Mouse (Mus musculus): ENCODE results near the gene Kmt2c.
"Not testable (repeated sequence)": the region's sequence is repeated elsewhere in the genome, so short reads cannot be mapped to it uniquely, and the experiment has no call there.

Kmt2c gene

DNA sequence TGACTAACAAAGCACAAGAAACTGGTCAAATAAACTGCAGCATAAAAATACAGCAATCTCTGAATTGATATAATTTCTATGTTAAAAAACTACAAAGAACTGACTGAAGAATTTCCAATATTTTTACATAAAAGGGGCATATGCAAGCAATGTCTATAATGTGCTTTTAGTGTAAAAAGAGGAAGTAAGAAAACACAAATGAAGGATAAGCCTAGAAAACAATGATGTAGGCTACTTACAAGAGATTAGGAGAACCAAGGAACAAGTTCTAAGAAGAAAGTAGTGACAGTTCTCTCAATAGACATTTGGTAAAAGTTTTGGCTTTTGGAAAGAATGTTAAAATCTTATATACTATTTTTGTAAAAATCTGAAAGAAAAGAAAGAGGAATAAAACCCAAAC, 119.4 kb downstream of the Kmt2c start:
- DNase-seq (ENCODE audit: low read depth), result no peak

DNA sequence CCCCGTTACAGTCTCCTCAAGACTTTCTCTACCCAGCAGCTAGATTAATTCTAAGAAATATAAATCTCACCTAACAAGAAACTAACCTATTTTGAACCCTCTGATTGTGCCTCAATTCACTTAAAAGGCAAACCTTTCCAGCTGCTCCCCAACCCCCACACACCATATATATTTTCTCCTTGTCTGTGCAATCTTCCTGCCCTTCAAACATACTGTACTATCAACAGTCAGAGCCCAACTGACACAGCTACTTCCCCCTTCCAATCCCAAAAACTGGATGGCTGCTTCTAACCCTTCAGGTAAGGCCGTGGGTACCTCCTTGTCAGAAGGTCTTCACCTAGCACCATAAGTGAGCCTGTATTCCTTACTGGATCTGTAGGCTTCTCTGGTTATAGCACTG, 130.2 kb downstream of the Kmt2c start:
- no peak for DNase-seq (ENCODE audit: low read depth)

DNA sequence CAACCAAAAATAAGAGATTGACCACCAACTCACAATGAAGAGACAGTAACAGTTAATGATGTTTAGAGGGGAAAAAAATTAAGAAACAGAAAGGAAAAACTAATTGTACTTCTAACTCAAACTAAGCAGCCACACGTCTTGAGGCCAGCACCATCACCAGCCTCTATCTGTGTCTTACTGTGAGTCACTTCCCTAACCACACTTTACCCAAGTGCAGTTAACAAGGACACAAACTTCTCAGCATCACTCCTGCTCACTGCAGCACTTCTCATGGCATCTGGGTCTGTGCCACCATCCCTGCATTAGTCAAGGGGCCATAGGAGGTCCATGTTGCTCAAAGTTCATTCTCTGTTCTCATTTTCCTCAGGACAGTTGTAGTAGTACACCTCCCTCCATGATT, 131.5 kb downstream of the Kmt2c start:
- no peak for DNase-seq (ENCODE audit: low read depth)

DNA sequence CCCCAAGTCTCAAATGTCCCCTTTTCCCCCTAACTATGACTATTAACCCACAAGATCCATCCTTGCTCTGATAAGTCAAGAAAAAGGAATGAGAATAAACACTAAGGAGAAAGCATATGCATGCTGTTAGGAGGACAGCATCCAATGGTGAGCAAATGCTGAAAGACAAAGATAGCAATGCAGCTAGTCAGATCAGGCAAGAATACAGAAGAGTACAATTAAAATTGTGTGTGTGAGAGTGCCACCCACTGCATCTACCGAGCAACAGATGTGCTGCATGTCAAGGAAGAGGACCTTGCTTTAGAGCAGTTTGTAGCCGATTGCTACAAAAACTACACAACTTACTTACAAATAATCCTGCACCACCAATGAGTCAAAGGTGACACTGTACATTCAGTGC, 145.1 kb downstream of the Kmt2c start:
- no peak for DNase-seq (ENCODE audit: low read depth)

DNA sequence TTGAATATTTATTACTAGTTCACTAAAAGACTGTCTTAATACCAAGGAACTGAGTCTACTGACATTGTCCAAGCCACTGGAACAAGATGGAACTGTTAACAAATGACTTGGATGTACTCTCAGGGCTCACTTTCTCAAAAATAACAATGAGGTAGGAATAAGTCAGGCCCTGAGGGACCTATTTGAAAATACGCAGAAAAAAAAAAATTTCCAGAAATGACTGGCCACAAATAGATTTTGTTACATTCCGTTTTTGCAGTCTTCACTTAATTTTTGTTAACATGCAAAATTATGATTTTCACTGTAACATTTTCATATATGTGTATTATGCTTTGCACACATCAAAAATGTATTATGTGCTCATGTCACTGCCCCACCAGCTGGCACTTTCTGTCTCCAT, 167.3 kb downstream of the Kmt2c start:
- DNase-seq (ENCODE audit: low read depth), result no peak

DNA sequence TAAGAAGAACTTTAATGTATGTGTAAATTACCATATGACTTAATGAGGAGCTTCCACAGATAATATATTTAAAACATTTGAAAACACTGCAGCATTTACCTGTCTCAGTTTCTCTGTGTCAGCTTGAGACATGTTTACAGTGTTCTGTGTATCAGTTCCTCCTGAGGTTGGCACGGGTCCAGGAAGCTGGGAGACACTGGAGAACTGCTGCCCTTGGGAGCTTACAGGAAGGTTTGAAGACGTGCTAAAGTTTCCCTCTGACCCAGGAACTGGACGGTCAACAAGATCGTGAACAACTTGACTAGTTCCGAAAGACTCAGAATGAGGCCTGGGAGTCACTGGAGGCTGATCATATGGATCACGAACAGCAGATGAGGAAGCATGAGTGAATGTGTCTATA, 184.7 kb downstream of the Kmt2c start:
- no peak for DNase-seq (ENCODE audit: low read depth)

DNA sequence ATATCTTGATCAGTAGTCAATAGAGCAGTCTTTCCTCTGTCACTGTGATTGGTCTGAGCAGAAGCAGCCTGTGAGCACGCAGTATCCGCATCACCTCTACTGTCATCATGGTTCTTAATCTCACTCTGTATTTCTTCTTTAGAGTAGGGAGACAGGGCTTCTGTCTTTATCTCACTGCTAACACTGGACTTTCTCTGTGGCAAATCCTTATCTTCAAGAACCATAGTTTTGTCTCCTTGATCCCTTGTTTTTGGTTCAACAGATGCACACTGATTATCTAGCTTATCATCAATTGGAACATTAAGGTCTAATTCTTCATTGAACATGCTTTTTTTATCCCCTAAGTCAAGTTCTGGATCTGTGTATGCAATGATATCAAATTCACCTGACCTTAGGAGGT, 188.4 kb downstream of the Kmt2c start:
- no peak for DNase-seq (ENCODE audit: low read depth)

- DNase-seq (ENCODE audit: low read depth), result no peak
Observed at GRCm38 (mm10) chr5:25296830-25297229, 201.8 kb downstream of the Kmt2c start.

DNA sequence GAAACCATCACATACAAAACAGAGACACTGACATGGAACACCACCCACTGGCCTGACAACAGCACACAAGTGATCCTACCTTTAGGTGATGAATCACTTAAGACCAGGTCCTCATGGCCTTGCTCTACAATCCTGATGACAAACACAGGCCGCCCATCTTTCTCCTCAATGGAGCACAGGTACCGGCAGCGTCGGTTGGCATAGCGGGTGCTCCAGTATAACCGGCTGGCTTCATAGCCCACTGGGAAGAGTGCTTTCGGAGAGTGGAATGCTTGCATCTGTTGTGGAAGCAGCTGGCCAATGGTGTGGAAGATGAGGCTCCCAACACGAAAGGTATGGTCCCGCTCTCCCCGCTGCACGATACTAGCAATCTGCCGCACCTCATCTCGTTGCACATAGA, 214.6 kb downstream of the Kmt2c start:
- no peak for DNase-seq (ENCODE audit: low read depth)

DNA sequence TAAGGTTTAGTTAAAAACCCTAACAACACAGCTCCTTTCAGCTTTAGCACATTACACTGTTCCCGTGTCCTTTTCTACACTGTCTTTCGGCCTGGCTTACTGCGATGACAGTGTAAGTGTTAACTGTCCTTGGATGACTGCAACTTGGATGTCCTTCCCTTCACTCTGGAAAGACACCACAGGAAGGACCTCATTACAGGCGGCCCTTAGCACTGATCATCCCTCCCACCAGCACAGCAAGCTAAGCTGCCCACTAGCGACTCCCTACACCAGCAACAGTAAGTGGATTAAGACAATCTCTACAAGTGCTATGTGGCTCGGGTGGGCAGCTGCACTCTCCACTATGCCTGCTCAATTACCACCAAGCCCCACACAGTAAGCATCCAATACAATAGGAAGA, 222.2 kb downstream of the Kmt2c start:
- no peak for DNase-seq (ENCODE audit: low read depth)

DNA sequence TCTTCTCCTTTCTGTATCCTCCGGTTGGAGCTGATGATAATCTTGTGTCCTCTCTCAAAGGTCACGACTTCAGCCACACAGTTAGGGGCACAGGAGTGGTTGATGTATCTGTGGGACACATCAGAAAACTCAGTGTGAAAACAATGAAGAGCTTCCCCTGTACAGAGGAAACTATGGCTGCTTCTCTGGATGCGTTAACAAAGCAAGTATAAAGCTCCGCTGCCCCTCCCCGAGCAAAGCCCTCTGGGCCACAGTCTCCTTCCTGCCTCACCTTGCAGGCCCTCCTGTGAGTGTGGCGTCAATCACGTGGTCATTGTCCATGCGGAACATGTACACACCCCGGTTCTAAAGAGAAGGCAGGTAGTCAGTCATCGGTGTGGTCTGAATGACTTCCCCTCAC, 223.0 kb downstream of the Kmt2c start:
- DNase-seq (ENCODE audit: low read depth), result no peak

DNA sequence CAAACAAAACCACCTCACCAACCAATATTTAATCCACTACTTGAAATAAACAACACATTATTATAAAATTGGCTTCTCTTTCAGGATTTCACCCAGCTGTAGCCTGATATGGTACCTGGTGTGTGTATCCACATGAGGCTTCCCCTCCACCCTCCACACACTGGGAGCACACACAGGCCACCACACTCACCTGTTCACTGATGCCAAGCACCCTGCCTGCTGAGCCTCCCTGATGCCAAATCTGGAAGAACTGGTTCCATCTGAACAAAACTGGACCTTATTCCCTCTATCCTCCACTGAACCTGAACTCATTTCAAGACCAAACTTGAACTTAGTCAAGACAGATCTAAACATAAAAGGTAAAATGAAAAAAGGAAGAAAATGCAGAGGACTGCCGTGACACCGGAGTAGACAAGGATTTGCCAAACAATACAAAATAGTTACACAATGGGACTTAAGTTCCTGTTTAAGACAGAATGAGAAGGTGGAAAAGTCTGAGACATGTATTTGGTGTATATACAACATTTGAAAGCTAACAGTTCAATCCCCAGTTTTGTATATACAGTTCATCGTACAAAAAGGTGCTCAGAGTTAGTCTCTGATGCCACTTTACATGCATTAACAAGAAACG, 230.2 kb downstream of the Kmt2c start:
- DNase-seq (ENCODE audit: low read depth), result no peak

DNA sequence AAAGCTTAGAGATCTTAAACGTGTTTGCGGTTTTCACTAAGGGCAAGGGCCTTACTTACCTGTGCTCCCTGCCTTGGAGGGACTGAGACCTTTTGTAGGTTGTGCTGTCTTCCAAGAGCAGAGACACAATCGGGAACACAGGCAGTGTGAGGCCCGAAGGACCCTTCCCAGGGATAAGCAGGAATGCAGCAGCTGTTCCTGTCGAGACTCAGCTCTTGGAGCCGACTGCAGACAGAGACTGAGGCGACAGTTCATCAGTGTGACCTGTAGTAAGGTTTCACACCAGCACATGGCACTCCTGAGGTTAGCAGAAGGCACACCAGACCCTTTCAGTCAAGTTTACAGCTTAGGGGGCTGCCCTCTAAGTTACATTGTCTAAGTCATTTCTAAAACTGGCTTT, 236.3 kb downstream of the Kmt2c start:
- DNase-seq (ENCODE audit: low read depth), result no peak

DNA sequence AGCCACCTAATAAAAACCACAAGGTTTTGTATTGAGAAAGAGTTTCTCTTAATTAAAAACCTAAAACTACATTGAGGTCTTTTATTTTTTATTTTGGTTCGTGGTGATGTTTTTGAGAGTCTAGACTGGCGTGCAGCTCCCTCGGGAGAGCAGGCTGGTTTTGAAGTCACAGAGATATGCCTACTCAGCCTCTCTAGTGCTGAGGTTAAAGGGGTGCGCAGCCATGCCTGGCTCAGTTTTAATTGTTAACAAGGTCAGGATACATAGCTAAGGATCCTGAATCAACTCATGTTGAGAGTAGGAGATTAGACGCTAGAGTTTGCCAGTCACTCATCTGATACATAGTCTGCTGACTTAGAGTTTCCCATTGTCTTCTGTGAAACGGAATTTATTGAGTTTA, 237.1 kb downstream of the Kmt2c start:
- DNase-seq (ENCODE audit: low read depth), result no peak

GRCm38 (mm10) chr5:25256686-25257085, 241.9 kb downstream of the Kmt2c start:
- DNase-seq (ENCODE audit: low read depth), result no peak

DNA sequence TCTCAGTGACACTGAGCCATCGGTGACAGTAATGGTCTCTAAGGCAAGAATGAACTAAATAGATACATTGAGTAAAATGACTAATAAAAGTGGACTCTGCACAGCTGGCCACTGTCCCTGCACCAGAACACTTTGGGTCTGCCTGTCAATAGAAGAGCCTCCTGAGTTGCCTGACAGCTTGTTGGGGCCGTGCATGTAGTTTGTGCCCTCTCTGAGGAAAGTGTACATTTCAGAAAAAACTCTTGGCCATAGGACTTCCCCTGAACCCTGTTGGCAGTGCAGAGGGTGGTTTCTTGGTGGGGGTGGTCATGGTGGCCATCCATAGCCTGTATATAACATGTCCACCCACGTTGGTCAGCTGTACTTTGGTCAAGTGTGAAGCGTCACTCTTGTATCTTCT, 244.1 kb downstream of the Kmt2c start:
- no peak for DNase-seq (ENCODE audit: low read depth)

DNA sequence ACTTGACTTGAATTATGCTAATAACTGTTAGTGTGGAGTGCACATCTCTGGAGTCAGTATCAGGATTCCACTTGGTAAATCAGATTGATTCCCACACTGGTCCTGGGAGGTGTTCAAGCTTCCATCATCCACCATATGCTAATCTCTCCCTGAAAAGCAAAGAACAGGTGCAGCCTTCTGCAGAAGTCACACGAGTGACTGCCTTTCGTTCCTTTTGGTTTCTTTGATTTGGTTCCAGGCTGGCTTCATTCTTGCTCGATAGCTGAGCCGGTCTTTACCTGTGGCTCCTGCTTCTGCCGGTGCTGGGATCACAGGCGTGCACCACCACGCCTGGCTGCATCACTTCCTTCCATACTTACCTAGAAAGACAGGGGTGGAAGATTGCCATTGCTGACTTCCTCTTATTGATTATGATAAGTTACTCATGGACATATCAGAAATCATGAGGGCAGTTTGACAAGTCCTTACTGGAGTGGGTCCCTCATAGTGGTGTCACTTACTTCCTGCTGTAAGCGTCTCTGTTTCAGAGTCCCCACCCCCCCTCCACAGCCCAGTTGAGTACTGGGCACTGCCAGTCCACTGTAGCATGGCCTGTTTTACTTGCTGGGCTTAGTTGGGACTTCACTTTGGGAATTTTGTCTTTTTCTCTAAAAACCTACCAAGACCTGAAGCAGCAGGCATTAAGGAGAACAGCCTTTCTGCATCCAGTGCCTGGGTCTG, 245.6 kb downstream of the Kmt2c start:
- no peak for DNase-seq (ENCODE audit: low read depth)

DNA sequence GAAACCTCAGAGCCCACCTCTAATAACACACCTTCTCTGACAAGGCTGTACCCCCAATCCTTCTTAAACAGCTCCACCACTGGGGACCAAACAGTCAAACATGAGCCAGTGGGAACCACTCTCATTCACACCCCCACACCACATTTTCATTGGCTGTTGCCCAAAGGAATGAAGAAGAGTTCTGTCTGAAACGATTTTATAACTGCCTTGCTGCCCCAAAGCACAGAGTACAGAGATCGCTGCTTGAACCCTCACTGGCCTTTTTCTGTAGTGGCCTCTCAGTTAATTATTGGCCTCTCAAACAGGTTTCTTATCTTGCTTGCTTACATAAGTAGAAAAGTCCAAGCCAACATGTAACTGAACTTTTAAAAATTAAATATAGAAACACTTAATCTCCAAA, 246.2 kb downstream of the Kmt2c start:
- DNase-seq (ENCODE audit: low read depth), result no peak

GRCm38 (mm10) chr5:25247036-25247435, 251.5 kb downstream of the Kmt2c start:
- DNase-seq (ENCODE audit: low read depth), result no peak

GRCm38 (mm10) chr5:25246473-25246865, 252.1 kb downstream of the Kmt2c start:
- DNase-seq (ENCODE audit: low read depth), result no peak

- DNase-seq (ENCODE audit: low read depth), result no peak
Observed at GRCm38 (mm10) chr5:25245806-25246472, 252.6 kb downstream of the Kmt2c start.

DNA sequence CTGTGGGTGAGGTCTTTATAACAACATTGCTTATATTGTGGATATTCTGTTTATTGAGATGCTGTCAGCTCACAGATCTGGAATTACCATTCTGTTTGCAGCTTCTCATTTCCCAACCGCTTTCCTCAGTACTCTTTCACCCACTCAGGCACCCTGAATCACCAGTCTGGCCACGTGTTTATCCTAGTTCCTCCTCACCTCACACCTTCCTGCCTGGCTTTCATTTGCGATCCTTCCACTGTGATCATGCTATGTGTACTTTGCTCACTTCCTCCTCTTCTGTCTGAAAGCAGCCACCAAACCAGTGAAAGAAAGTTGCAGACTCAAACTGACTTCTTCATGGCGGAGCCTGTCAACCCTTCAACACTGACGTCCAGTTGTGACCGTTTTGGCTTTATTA, 255.5 kb downstream of the Kmt2c start:
- no peak for DNase-seq (ENCODE audit: low read depth)

DNA sequence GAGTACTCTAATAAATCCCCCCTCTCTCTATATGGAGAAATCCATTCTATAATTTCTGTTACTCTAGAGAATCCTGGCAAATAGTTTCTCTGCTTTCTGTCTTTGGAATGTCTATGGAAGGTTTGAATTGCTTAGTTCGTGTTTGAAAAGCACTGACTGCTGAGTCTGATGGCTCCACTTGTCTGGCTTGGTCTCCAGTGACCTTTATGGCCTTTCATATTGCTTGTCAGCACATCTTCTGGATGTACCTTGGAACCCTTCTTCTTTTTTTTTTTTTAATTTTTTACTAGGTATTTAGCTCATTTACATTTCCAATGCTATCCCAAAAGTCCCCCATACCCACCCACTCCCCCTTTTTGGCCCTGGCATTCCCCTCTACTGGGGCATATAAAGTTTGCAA, 274.2 kb downstream of the Kmt2c start:
- not testable (repeated sequence) for DNase-seq (ENCODE audit: low read depth)

All from induced T-regulatory cell, adult 2 months (primary cell).